Mouse (Mus musculus): ENCODE measurements around the gene Zfp185.

GRCm38 (mm10) chrX:73062323-73062722, 75.2 kb downstream of the Zfp185 start:
- no peak for TF ChIP-seq GATA1 (IDR thresholded peaks at IDR 0.05; ENCODE audit: borderline replicate concordance, low read length)
- no peak for TF ChIP-seq FLI1 (IDR thresholded peaks at IDR 0.05; ENCODE audit: low read length)

Measured in megakaryocyte, embryonic 14.5 days (primary cell).